In the genomic region with DNA sequence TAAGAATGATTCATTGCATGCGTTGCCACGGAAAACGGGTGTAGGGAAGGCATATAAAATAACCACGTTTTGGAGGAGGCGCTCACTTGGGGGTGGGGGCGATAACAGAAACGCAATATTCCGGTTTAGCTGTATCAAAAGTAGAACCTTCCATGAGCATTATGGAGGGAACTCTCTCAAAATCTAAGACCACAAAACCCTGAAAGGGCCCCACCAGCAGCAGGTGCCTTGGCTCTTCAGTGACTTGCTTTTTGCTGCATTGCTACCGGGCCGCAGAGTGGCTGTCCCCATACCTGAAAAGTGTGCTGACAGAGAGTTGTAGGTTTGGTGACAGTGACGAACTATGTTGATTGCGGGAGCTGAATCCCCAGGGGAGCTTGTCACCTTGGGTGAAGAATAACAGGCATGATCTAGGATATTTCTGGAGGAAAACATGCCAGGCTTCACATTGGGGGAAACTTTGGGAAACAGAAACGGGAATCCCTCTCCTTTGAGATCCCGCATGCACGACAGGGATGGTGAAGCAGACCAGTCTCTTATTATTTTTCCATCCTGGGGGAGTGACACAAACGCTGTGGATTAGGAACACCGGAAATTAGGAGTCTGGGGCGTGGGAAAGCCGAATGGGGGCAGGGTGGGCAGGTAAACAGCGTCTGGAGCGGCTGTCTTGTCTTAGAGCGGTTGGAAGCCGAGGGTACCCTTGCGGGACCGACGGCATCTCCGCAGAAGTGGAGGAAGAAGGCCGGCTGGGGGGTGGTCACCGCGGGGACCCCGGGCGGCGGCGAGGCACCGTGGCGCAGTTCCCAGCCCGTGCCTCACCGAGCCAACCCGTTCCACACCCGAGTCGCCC, we compare ENCODE assay signal across 8 mouse cellular contexts. TPM values are rescaled to one million over a fixed set of nuclear protein-coding genes. Genes with fewer than 3 reads are reported as not detected.
DNase-seq lines count a peak whose midpoint lies in the region; ATAC-seq and TF ChIP-seq lines count a peak whose summit lies in the region.

No protein-coding gene starts in this region.

- H3K4me3 ChIP-seq in heart, adult 2 months: peak overlapping the region; percentile 70
- H3K4me3 ChIP-seq in brown adipose tissue, adult 24 weeks (ENCODE audit: insufficient read depth, low read depth, low read length): peak overlapping the region; percentile 69
- peak overlapping the region; percentile 79 for H3K4me3 ChIP-seq in forebrain, embryonic 15.5 days
- peak overlapping the region; percentile 87 for H3K4me3 ChIP-seq in intestine, embryonic 16.5 days (ENCODE audit: low read length)
- peak overlapping the region; percentile 77 for H3K4me3 ChIP-seq in limb, embryonic 13.5 days
- H3K4me3 ChIP-seq in midbrain, embryonic 16.5 days (ENCODE audit: low read depth, low read length): peak overlapping the region; percentile 90
- peak overlapping the region; percentile 82 for H3K4me3 ChIP-seq in stomach, postnatal 0 days (ENCODE audit: low read depth, low read length)

- H3K36me3 ChIP-seq in heart, adult 2 months (ENCODE audit: control insufficient read depth, insufficient read depth, low read length): peaks cover 5% of the 10 kb centered on the region
- no peaks in the 10 kb centered on the region for H3K36me3 ChIP-seq in forebrain, embryonic 15.5 days
- no peaks in the 10 kb centered on the region for H3K36me3 ChIP-seq in intestine, embryonic 16.5 days (ENCODE audit: control insufficient read depth, insufficient read depth, low read length)
- H3K36me3 ChIP-seq in limb, embryonic 13.5 days: no peaks in the 10 kb centered on the region
- H3K36me3 ChIP-seq in midbrain, embryonic 16.5 days (ENCODE audit: control insufficient read depth, insufficient read depth, low read length): no peaks in the 10 kb centered on the region
- H3K36me3 ChIP-seq in stomach, postnatal 0 days (ENCODE audit: control insufficient read depth, insufficient read depth, low read length): no peaks in the 10 kb centered on the region

- intact Hi-C loops in heart, adult 2 months (cut with DNase I): loop anchor here (5.0 kb wide), 1 partner anchor 157 kb away; the partner anchor contains the start of genes Ahctf1 and Gm10518

- no peak for ATAC-seq in forebrain, embryonic 15.5 days (replicated peaks)
- no peak; the same call in 1 of the 2 replicates for ATAC-seq in intestine, embryonic 16.5 days
- peak; percentile 61 for ATAC-seq in limb, embryonic 13.5 days (ENCODE audit: low FRiP score, low read depth)
- peak; percentile 77 for ATAC-seq in midbrain, embryonic 16.5 days
- no peak for ATAC-seq in stomach, postnatal 0 days (ENCODE audit: low FRiP score, low TSS enrichment)

- H3K9ac ChIP-seq in heart, adult 2 months (ENCODE audit: low read depth, low read length): peak overlapping the region; percentile 97
- peak overlapping the region; percentile 96 for H3K9ac ChIP-seq in forebrain, embryonic 15.5 days (replicated peaks)
- H3K9ac ChIP-seq in intestine, embryonic 16.5 days (ENCODE audit: low read depth, low read length): peak overlapping the region; percentile 94
- H3K9ac ChIP-seq in limb, embryonic 13.5 days: peak overlapping the region; percentile 94
- H3K9ac ChIP-seq in midbrain, embryonic 16.5 days (ENCODE audit: low read depth, low read length): peak overlapping the region; percentile 96
- peak overlapping the region; percentile 93 for H3K9ac ChIP-seq in stomach, postnatal 0 days (ENCODE audit: low read length)

- peaks cover 1% of the 10 kb centered on the region for H3K79me2 ChIP-seq in heart, adult 2 months (replicated peaks; ENCODE audit: control insufficient read depth, insufficient read depth, low read length)

- DNase-seq in heart, adult 2 months: no peak
- DNase-seq in heart, adult 11 months: no peak
- DNase-seq in stomach, postnatal 0 days (ENCODE audit: low spot score): peak; percentile 36

- H3K27me3 ChIP-seq in heart, adult 2 months (ENCODE audit: control insufficient read depth, insufficient read depth, low read length): no peaks in the 10 kb centered on the region
- H3K27me3 ChIP-seq in forebrain, embryonic 15.5 days: no peaks in the 10 kb centered on the region
- H3K27me3 ChIP-seq in intestine, embryonic 16.5 days (replicated peaks; ENCODE audit: control insufficient read depth, insufficient read depth, low read length): no peaks in the 10 kb centered on the region
- no peaks in the 10 kb centered on the region for H3K27me3 ChIP-seq in limb, embryonic 13.5 days
- no peaks in the 10 kb centered on the region for H3K27me3 ChIP-seq in midbrain, embryonic 16.5 days (ENCODE audit: control insufficient read depth, insufficient read depth, low read depth, low read length)
- no peaks in the 10 kb centered on the region for H3K27me3 ChIP-seq in stomach, postnatal 0 days (ENCODE audit: control insufficient read depth, insufficient read depth, low read length)

- H3K9me3 ChIP-seq in forebrain, embryonic 15.5 days: no peaks in the 10 kb centered on the region
- no peaks in the 10 kb centered on the region for H3K9me3 ChIP-seq in intestine, embryonic 16.5 days (ENCODE audit: control insufficient read depth, low read length)
- no peaks in the 10 kb centered on the region for H3K9me3 ChIP-seq in limb, embryonic 13.5 days
- H3K9me3 ChIP-seq in midbrain, embryonic 16.5 days (replicated peaks; ENCODE audit: control insufficient read depth, low read length, poor library complexity, severe bottlenecking): no peaks in the 10 kb centered on the region
- H3K9me3 ChIP-seq in stomach, postnatal 0 days (ENCODE audit: control insufficient read depth, low read length): no peaks in the 10 kb centered on the region

- 13% methylated on average over 41 of the region's 41 CpGs for WGBS in heart, adult 2 months
- WGBS in forebrain, embryonic 15.5 days: 6% methylated on average over 37 of the region's 41 CpGs
- 7% methylated on average over 31 of the region's 41 CpGs for WGBS in intestine, embryonic 16.5 days
- 3% methylated on average over 38 of the region's 41 CpGs for WGBS in limb, embryonic 13.5 days
- 8% methylated on average over 24 of the region's 41 CpGs for WGBS in midbrain, embryonic 16.5 days
- WGBS in stomach, postnatal 0 days: 8% methylated on average over 26 of the region's 41 CpGs

- no peak for TF ChIP-seq CTCF in heart, adult 2 months (IDR thresholded peaks at IDR 0.05)
- TF ChIP-seq CTCF in stomach, postnatal 0 days (IDR thresholded peaks at IDR 0.05; ENCODE audit: low read depth): no peak

- no peak for TF ChIP-seq POLR2A in heart, adult 2 months (IDR thresholded peaks at IDR 0.05; ENCODE audit: insufficient read depth, low read depth, low read length)

- H3K4me2 ChIP-seq in forebrain, embryonic 15.5 days (replicated peaks): peak overlapping the region; percentile 75
- H3K4me2 ChIP-seq in intestine, embryonic 16.5 days (ENCODE audit: low read depth, low read length): peak overlapping the region; percentile 79
- H3K4me2 ChIP-seq in limb, embryonic 13.5 days (replicated peaks): peak overlapping the region; percentile 85
- peak overlapping the region; percentile 67 for H3K4me2 ChIP-seq in midbrain, embryonic 16.5 days (ENCODE audit: low read length)
- H3K4me2 ChIP-seq in stomach, postnatal 0 days (replicated peaks; ENCODE audit: low read depth): peak overlapping the region; percentile 82

- H3K4me1 ChIP-seq in heart, adult 2 months (ENCODE audit: control insufficient read depth, insufficient read depth, low read length): peaks cover 5% of the 10 kb centered on the region
- no peaks in the 10 kb centered on the region; the same call in 1 of the 2 replicates for H3K4me1 ChIP-seq in brown adipose tissue, adult 24 weeks (ENCODE audit: control insufficient read depth, insufficient read depth, insufficient read length, low read length)
- peaks cover 41% of the 10 kb centered on the region for H3K4me1 ChIP-seq in forebrain, embryonic 15.5 days
- H3K4me1 ChIP-seq in intestine, embryonic 16.5 days (ENCODE audit: control insufficient read depth, insufficient read depth, low read length): peaks cover 5% of the 10 kb centered on the region; the same call in 1 of the 2 replicates
- peaks cover 32% of the 10 kb centered on the region for H3K4me1 ChIP-seq in limb, embryonic 13.5 days
- peaks cover 12% of the 10 kb centered on the region for H3K4me1 ChIP-seq in midbrain, embryonic 16.5 days (ENCODE audit: control insufficient read depth, insufficient read depth, low read length)
- no peaks in the 10 kb centered on the region for H3K4me1 ChIP-seq in stomach, postnatal 0 days (replicated peaks; ENCODE audit: control insufficient read depth, insufficient read depth)

- peak overlapping the region; percentile 97 for H3K27ac ChIP-seq in heart, adult 2 months
- peak overlapping the region; percentile 68 for H3K27ac ChIP-seq in brown adipose tissue, adult 24 weeks (replicated peaks; ENCODE audit: low read depth, low read length)
- H3K27ac ChIP-seq in forebrain, embryonic 15.5 days (replicated peaks): peak overlapping the region; percentile 97
- peak overlapping the region; percentile 91 for H3K27ac ChIP-seq in intestine, embryonic 16.5 days (ENCODE audit: low read length)
- peak overlapping the region; percentile 90 for H3K27ac ChIP-seq in limb, embryonic 13.5 days
- H3K27ac ChIP-seq in midbrain, embryonic 16.5 days (ENCODE audit: low read length): peak overlapping the region; percentile 98
- H3K27ac ChIP-seq in stomach, postnatal 0 days (replicated peaks): peak overlapping the region; percentile 97

- no peak for TF ChIP-seq EP300 in heart, adult 2 months (IDR thresholded peaks at IDR 0.05; ENCODE audit: insufficient read depth, low read depth, low read length)
- TF ChIP-seq EP300 in stomach, postnatal 0 days (optimal IDR thresholded peaks at IDR 0.05): no peak

RNA-seq across cellular contexts. Expression of gene Cdc42bpa, which starts 1.2 kb away (rescaled TPM):
- total RNA-seq in heart, adult 2 months (2021): 10 to 100 TPM; 40.8 to 41.5 TPM
- polyA plus RNA-seq in heart, adult 2 months (2012; rRNA removed): 11.1 and 18.3 TPM in 2 replicates
- 24.6 and 25.6 TPM in 2 replicates for polyA plus RNA-seq in brown adipose tissue, adult 24 weeks (2012; ENCODE audit: insufficient read depth, insufficient read length, missing spikeins)
- 29.9 and 32.6 TPM in 2 replicates for polyA plus RNA-seq in forebrain, embryonic 15.5 days (2015; fragmentation: Nextera tagmentation; extraction: Ambion mirVana)
- polyA plus RNA-seq in intestine, embryonic 16.5 days (2015; fragmentation: Nextera tagmentation; extraction: Ambion mirVana): 8.2 and 8.6 TPM in 2 replicates
- polyA plus RNA-seq in limb, embryonic 13.5 days (2015; fragmentation: Nextera tagmentation; extraction: Ambion mirVana): 20.4 and 22.3 TPM in 2 replicates
- polyA plus RNA-seq in midbrain, embryonic 16.5 days (2015; fragmentation: Nextera tagmentation; extraction: Ambion mirVana): 30.0 and 30.3 TPM in 2 replicates
- 8.0 and 8.8 TPM in 2 replicates for polyA plus RNA-seq in stomach, postnatal 0 days (2015; fragmentation: Nextera tagmentation; extraction: Ambion mirVana)

Comparison
In these comparisons a context has a peak if more than half of its experiments do, and no peak if none do; other contexts are left out.
1. ATAC-seq: peak in limb, embryonic 13.5 days (single experiment) and midbrain, embryonic 16.5 days (single experiment); none in forebrain, embryonic 15.5 days (single experiment), intestine, embryonic 16.5 days (single experiment) and stomach, postnatal 0 days (single experiment).
2. Peak in every context shown above with its lines, with median percentiles within 50 percentile points of each other: H3K27ac ChIP-seq, H3K4me3 ChIP-seq, H3K9ac ChIP-seq and H3K4me2 ChIP-seq.